Mouse (Mus musculus): ENCODE results near the gene Disp1.

GRCm38 (mm10) chr1:183100245-183100644 is 121.1 kb downstream of the Disp1 start:
- no peak for TF ChIP-seq CEBPB (IDR thresholded peaks at IDR 0.05; ENCODE audit: low read depth)
- TF ChIP-seq CTCF (IDR thresholded peaks at IDR 0.05; ENCODE audit: control insufficient read depth, insufficient read depth, insufficient read length), result no peak
- no peak for TF ChIP-seq MYOD1 (IDR thresholded peaks at IDR 0.05; ENCODE audit: control insufficient read depth, insufficient read length, low read depth)
- TF ChIP-seq MAX (IDR thresholded peaks at IDR 0.05), result no peak
- TF ChIP-seq USF1 (IDR thresholded peaks at IDR 0.05; ENCODE audit: low read depth), result no peak
- TF ChIP-seq MYOG (IDR thresholded peaks at IDR 0.05; ENCODE audit: control insufficient read depth, extremely low read depth, insufficient read length), result no peak
- TF ChIP-seq FOSL1 (IDR thresholded peaks at IDR 0.05; ENCODE audit: insufficient read depth, low read length, poor library complexity, severe bottlenecking), result no peak

Data from C2C12 (cell line).